Mouse (Mus musculus): Measurements from ENCODE around the gene Foxg1.

GRCm38 (mm10) chr12:49400036-49400852 lies 17.8 kb downstream of the Foxg1 start:
- TF ChIP-seq CTCF (conservative IDR thresholded peaks at IDR 0.05; ENCODE audit: low read length) = no peak
- TF ChIP-seq NANOG (IDR thresholded peaks at IDR 0.05; ENCODE audit: borderline replicate concordance, low read length) = no peak
- TF ChIP-seq POU5F1 (IDR thresholded peaks at IDR 0.05; ENCODE audit: borderline replicate concordance, low read length) = no peak

Measured in E14TG2a.4 (cell line).